Comparison of ENCODE assay signal across 8 mouse cellular contexts in genomic region chr15:12374916-12375315, GRCm38 (mm10). TPM values are rescaled to one million over a fixed set of nuclear protein-coding genes. Genes with fewer than 3 reads are reported as not detected.
DNase-seq lines count a peak whose midpoint lies in the region; ATAC-seq and TF ChIP-seq lines count a peak whose summit lies in the region.

No protein-coding gene starts in this region.

- no peak for TF ChIP-seq POLR2A in kidney, adult 2 months (IDR thresholded peaks at IDR 0.05; ENCODE audit: low read depth, low read length)

- peak overlapping the region; percentile 41 for H3K4me2 ChIP-seq in embryonic facial prominence, embryonic 15.5 days (replicated peaks)
- peak overlapping the region; percentile 60 for H3K4me2 ChIP-seq in intestine, postnatal 0 days (replicated peaks; ENCODE audit: low read depth)
- peak overlapping the region; percentile 43; the same call in 1 of the 2 replicates for H3K4me2 ChIP-seq in neural tube, embryonic 14.5 days (ENCODE audit: low read depth, low read length)

- no peaks in the 10 kb centered on the region for H3K27me3 ChIP-seq in kidney, adult 2 months (replicated peaks; ENCODE audit: control insufficient read depth, insufficient read depth, low read length)
- H3K27me3 ChIP-seq in embryonic facial prominence, embryonic 15.5 days = no peaks in the 10 kb centered on the region
- H3K27me3 ChIP-seq in intestine, postnatal 0 days (replicated peaks; ENCODE audit: control insufficient read depth, insufficient read depth, low read length) = no peaks in the 10 kb centered on the region
- H3K27me3 ChIP-seq in neural tube, embryonic 14.5 days (ENCODE audit: control insufficient read depth, insufficient read depth, low read length) = no peaks in the 10 kb centered on the region

- H3K9ac ChIP-seq in embryonic facial prominence, embryonic 15.5 days = no peak overlapping the region
- H3K9ac ChIP-seq in intestine, postnatal 0 days (ENCODE audit: low read depth, low read length) = no peak overlapping the region
- H3K9ac ChIP-seq in neural tube, embryonic 14.5 days (replicated peaks; ENCODE audit: low read depth, low read length) = no peak overlapping the region

- H3K36me3 ChIP-seq in kidney, adult 2 months (ENCODE audit: control insufficient read depth, insufficient read depth, low read length) = no peaks in the 10 kb centered on the region
- peaks cover 11% of the 10 kb centered on the region for H3K36me3 ChIP-seq in embryonic facial prominence, embryonic 15.5 days
- peaks cover 40% of the 10 kb centered on the region; the same call in 1 of the 2 replicates for H3K36me3 ChIP-seq in intestine, postnatal 0 days (ENCODE audit: control insufficient read depth, insufficient read depth)
- no peaks in the 10 kb centered on the region; the same call in 1 of the 2 replicates for H3K36me3 ChIP-seq in neural tube, embryonic 14.5 days (ENCODE audit: control insufficient read depth, insufficient read depth, low read length)

- no peak overlapping the region for H3K27ac ChIP-seq in kidney, adult 2 months (ENCODE audit: insufficient read depth, low read depth, low read length)
- H3K27ac ChIP-seq in embryonic facial prominence, embryonic 15.5 days (replicated peaks) = no peak overlapping the region
- no peak overlapping the region for H3K27ac ChIP-seq in intestine, postnatal 0 days (ENCODE audit: low read depth, low read length)
- no peak overlapping the region for H3K27ac ChIP-seq in neural tube, embryonic 14.5 days (ENCODE audit: low read depth, low read length)

- DNase-seq in kidney, postnatal 14 days = peak; percentile 19
- DNase-seq in kidney, adult 2 months = no peak
- no peak for DNase-seq in cerebellum, adult 11 months
- no peak for DNase-seq in right cerebral cortex, postnatal 36 days (ENCODE audit: low spot score in 2 of 2)
- DNase-seq in cerebellum, postnatal 4 days (ENCODE audit: low spot score in 2 of 2) = no peak

- H3K9me3 ChIP-seq in embryonic facial prominence, embryonic 15.5 days (replicated peaks) = no peaks in the 10 kb centered on the region
- H3K9me3 ChIP-seq in intestine, postnatal 0 days (ENCODE audit: control insufficient read depth) = no peaks in the 10 kb centered on the region
- no peaks in the 10 kb centered on the region for H3K9me3 ChIP-seq in neural tube, embryonic 14.5 days (ENCODE audit: control insufficient read depth, low read length)

- ATAC-seq in embryonic facial prominence, embryonic 15.5 days (ENCODE audit: insufficient number of reproducible peaks, low FRiP score, low TSS enrichment, low read depth) = no peak
- ATAC-seq in intestine, postnatal 0 days = no peak
- no peak for ATAC-seq in neural tube, embryonic 14.5 days (ENCODE audit: low read depth)

- H3K4me3 ChIP-seq in kidney, adult 2 months (ENCODE audit: insufficient read depth, low read depth, low read length) = no peak overlapping the region
- peak overlapping the region; percentile 25; the same call in 1 of the 2 replicates for H3K4me3 ChIP-seq in embryonic facial prominence, embryonic 15.5 days (replicated peaks)
- H3K4me3 ChIP-seq in intestine, postnatal 0 days (ENCODE audit: low read depth, low read length) = no peak overlapping the region
- H3K4me3 ChIP-seq in neural tube, embryonic 14.5 days (ENCODE audit: low read depth, low read length) = no peak overlapping the region

- H3K4me1 ChIP-seq in kidney, adult 2 months (ENCODE audit: control insufficient read depth, insufficient read depth, low read length) = peaks cover 17% of the 10 kb centered on the region; the same call in 1 of the 2 replicates
- peaks cover 30% of the 10 kb centered on the region for H3K4me1 ChIP-seq in embryonic facial prominence, embryonic 15.5 days
- H3K4me1 ChIP-seq in intestine, postnatal 0 days (replicated peaks; ENCODE audit: control insufficient read depth, insufficient read depth, low read length) = no peaks in the 10 kb centered on the region
- H3K4me1 ChIP-seq in neural tube, embryonic 14.5 days (ENCODE audit: control insufficient read depth, insufficient read depth, low read length) = peaks cover 6% of the 10 kb centered on the region; the same call in 1 of the 2 replicates

- TF ChIP-seq CTCF in kidney, adult 2 months (conservative IDR thresholded peaks at IDR 0.05; ENCODE audit: insufficient read depth, insufficient read length, low read depth, low read length) = no peak
- no peak for TF ChIP-seq CTCF in intestine, postnatal 0 days (IDR thresholded peaks at IDR 0.05; ENCODE audit: low read depth)

- 72% methylated on average over 18 of the region's 18 CpGs for WGBS in kidney, adult 2 months
- WGBS in embryonic facial prominence, embryonic 15.5 days = 58% methylated on average over 18 of the region's 18 CpGs
- 71% methylated on average over 18 of the region's 18 CpGs for WGBS in intestine, postnatal 0 days
- WGBS in neural tube, embryonic 14.5 days = 61% methylated on average over 18 of the region's 18 CpGs

RNA-seq across cellular contexts. Expression of gene 1810049J17Rik, which starts 53.2 kb away (rescaled TPM):
- polyA plus RNA-seq in kidney, adult 2 months (2012; rRNA removed) = not detected in 2 replicates
- 2.6 TPM in 1 of 2 replicates, not detected in the other for polyA plus RNA-seq in embryonic facial prominence, embryonic 15.5 days (2015; fragmentation: Nextera tagmentation; extraction: Ambion mirVana)
- 6.5 and 6.9 TPM in 2 replicates for polyA plus RNA-seq in intestine, postnatal 0 days (2015; fragmentation: Nextera tagmentation; extraction: Ambion mirVana)
- polyA plus RNA-seq in neural tube, embryonic 14.5 days (2014; fragmentation: Nextera tagmentation; extraction: Ambion mirVana) = 0.99 TPM in 1 of 2 replicates, not detected in the other

RNA-seq across cellular contexts. Expression of gene Golph3, which starts 53.7 kb away (rescaled TPM):
- 70.9 and 73.6 TPM in 2 replicates for polyA plus RNA-seq in kidney, adult 2 months (2012; rRNA removed)
- 91.9 and 93.5 TPM in 2 replicates for polyA plus RNA-seq in embryonic facial prominence, embryonic 15.5 days (2015; fragmentation: Nextera tagmentation; extraction: Ambion mirVana)
- polyA plus RNA-seq in intestine, postnatal 0 days (2015; fragmentation: Nextera tagmentation; extraction: Ambion mirVana) = 67.9 and 70.0 TPM in 2 replicates
- polyA plus RNA-seq in neural tube, embryonic 14.5 days (2014; fragmentation: Nextera tagmentation; extraction: Ambion mirVana) = 92.0 and 102 TPM in 2 replicates
